Mouse (Mus musculus) brown adipose tissue, adult 24 weeks (tissue): ENCODE data around the gene Ces2a. TPM values are rescaled to one million over a fixed set of nuclear protein-coding genes. Genes with fewer than 3 reads are reported as not detected.

Experiments used
- H3K27ac ChIP-seq: fragments of 200-500 bp; replicated peaks from 2 replicates; pipeline ENCODE4 v1.5.1; 2012; ENCODE audit warnings: low read depth, mild to moderate bottlenecking, low read length
- H3K4me1 ChIP-seq: fragments of 200-500 bp; 2 replicates; pipeline ENCODE4 v1.6.1; 2012; ENCODE audit warnings: low read length, mixed read lengths; ENCODE audit not compliant: control insufficient read depth, insufficient read depth, insufficient read length
- H3K4me3 ChIP-seq: fragments of 200-500 bp; 2 replicates; pipeline ENCODE4 v1.5.1; 2012; ENCODE audit warnings: low read depth, mild to moderate bottlenecking, low read length, moderate library complexity; ENCODE audit not compliant: insufficient read depth
- polyA plus RNA-seq: library from polyadenylated mRNA; stranded (reverse); fragments of >200 nt; gene quantifications from 2 replicates; pipeline ENCODE4 v1.2.4, GENCODE M21; 2012; ENCODE audit not compliant: missing spikeins, insufficient read depth, insufficient read length

The Ces2a gene
- polyA plus RNA-seq, 1 experiment: not detected

GRCm38 (mm10) chr8:104789886-104790680 lies 56.3 kb downstream of the Ces2a start:
- H3K4me1 ChIP-seq: no peaks in the 10 kb centered on the region
- no peak overlapping the region for H3K4me3 ChIP-seq
- H3K27ac ChIP-seq: no peak overlapping the region

Other genes starting within 250 kb of the Ces2a start
- not detected in 2 replicates for gene Terb1, start 224.1 kb upstream of the Ces2a start, polyA plus RNA-seq
- gene Nae1, start 199.4 kb upstream of the Ces2a start, polyA plus RNA-seq: 33.8 and 36.6 TPM in 2 replicates
- 2.8 and 3.6 TPM in 2 replicates for gene Car7, start 199.3 kb upstream of the Ces2a start, polyA plus RNA-seq
- 23.7 and 36.2 TPM in 2 replicates for gene Pdp2, start 142.6 kb upstream of the Ces2a start, polyA plus RNA-seq
- not detected in 2 replicates for gene Cdh16, start 109.6 kb upstream of the Ces2a start, polyA plus RNA-seq
- 1.5 and 2.0 TPM in 2 replicates for gene Rrad, start 102.7 kb upstream of the Ces2a start, polyA plus RNA-seq
- gene Ciao2b, start 92.0 kb upstream of the Ces2a start, polyA plus RNA-seq: 62.5 and 67.4 TPM in 2 replicates
- not detected in 2 replicates for gene Ces2b, start 97.6 kb downstream of the Ces2a start, polyA plus RNA-seq
- gene Ces2c, start 113.1 kb downstream of the Ces2a start, polyA plus RNA-seq: not detected in 2 replicates
- not detected in 2 replicates for gene Ces2e, start 192.3 kb downstream of the Ces2a start, polyA plus RNA-seq
- not detected in 2 replicates for gene Ces2f, start 213.4 kb downstream of the Ces2a start, polyA plus RNA-seq
- 1.5 and 2.6 TPM in 2 replicates for gene Ces2g, start 227.7 kb downstream of the Ces2a start, polyA plus RNA-seq